Mouse (Mus musculus) forebrain, postnatal 0 days (tissue): ENCODE data around the gene Taf3. TPM values are rescaled to one million over a fixed set of nuclear protein-coding genes. Genes with fewer than 3 reads are reported as not detected.

Experiments
- ATAC-seq: fragments of 200-750 bp; cut with Nextera tagmentation; 2 replicates; pipeline ENCODE4 v1.8.0; 2017; ENCODE audit warnings: mild to moderate bottlenecking, moderate library complexity
- DNase-seq: peaks from one replicate; pipeline ENCODE4 v3.0.0-alpha.2; 2015
- H3K27ac ChIP-seq: fragments of 300-500 bp; sonication (generic); 2 replicates; pipeline ENCODE4 v1.5.1; 2014; ENCODE audit warnings: low read depth, mild to moderate bottlenecking, antibody characterized with exemption, low read length, moderate library complexity, mixed read lengths
- H3K27me3 ChIP-seq: fragments of 300-500 bp; sonication (generic); 2 replicates; pipeline ENCODE4 v1.6.1; 2014; ENCODE audit warnings: mild to moderate bottlenecking, low read length, mixed read lengths; ENCODE audit not compliant: insufficient read depth
- H3K36me3 ChIP-seq: fragments of 300-500 bp; sonication (generic); 2 replicates; pipeline ENCODE4 v1.6.1; 2014; ENCODE audit warnings: mild to moderate bottlenecking, moderate library complexity; ENCODE audit not compliant: insufficient read depth
- H3K4me1 ChIP-seq: fragments of 300-500 bp; sonication (generic); 2 replicates; pipeline ENCODE4 v1.6.1; 2014; ENCODE audit warnings: antibody characterized with exemption; ENCODE audit not compliant: insufficient read depth
- H3K4me2 ChIP-seq: fragments of 300-500 bp; sonication (generic); 2 replicates; pipeline ENCODE4 v1.6.1; 2014; ENCODE audit warnings: low read depth, mild to moderate bottlenecking, moderate library complexity
- H3K4me3 ChIP-seq: fragments of 300-500 bp; sonication (generic); 2 replicates; pipeline ENCODE4 v1.5.1; 2014; ENCODE audit warnings: low read depth, low read length, mixed read lengths
- H3K9ac ChIP-seq: fragments of 300-500 bp; sonication (generic); 2 replicates; pipeline ENCODE4 v1.6.1; 2014; ENCODE audit warnings: mild to moderate bottlenecking
- H3K9me3 ChIP-seq: fragments of 300-500 bp; sonication (generic); 2 replicates; pipeline ENCODE4 v1.6.1; 2016; ENCODE audit warnings: low read length
- CTCF ChIP-seq: sonication (generic); IDR thresholded peaks from 2 replicates; pipeline ENCODE4 v1.5.1; 2016; ENCODE audit warnings: antibody characterized with exemption, control low read depth, low read depth
- WGBS: fragments of 180-500 bp; shearing (Covaris S2); extraction: QIAGEN DNeasy Blood & Tissue Kit; methylation state at CpG from one replicate; pipeline ENCODE4 v1.1.7; 2014; 5-methylcytosine and 5-hydroxymethylcytosine counted together
- polyA plus RNA-seq: library from polyadenylated mRNA; unstranded; fragments of >200 nt; fragmentation: Nextera tagmentation; extraction: Ambion mirVana; gene quantifications from 2 replicates; pipeline ENCODE4 v1.2.1, GENCODE M21; 2015
- total RNA-seq: library from RNA; depleted of rRNA; stranded (reverse); fragments of >200 nt; gene quantifications from 2 replicates; pipeline ENCODE4 v1.2.3, GENCODE M21; 2014

Taf3 gene
- total and polyA plus RNA-seq, 2 experiments from 2014 or later, result 3.5 to 9.6 TPM

DNA sequence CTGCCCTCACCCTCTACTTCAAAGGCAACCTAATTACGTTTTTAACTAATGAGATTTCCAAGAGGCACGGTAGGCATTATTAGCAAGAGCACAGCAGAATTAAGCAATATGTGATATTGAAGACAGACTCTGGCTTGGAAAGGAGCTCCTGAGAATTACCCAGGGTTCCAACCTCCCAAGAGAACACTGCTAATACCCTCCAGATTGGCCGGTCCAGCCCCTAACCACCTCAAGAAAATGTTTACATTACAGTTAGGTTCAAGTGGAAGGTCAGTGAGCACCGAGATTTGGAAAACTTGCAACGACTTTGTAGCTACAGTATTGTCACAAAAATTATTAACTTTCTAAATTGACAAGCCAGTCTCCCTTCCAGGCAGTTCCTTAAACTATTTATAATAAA lies 66.0 kb downstream of the Taf3 start:
- Histone ChIP-seq H3K4me2 (no peak overlapping the region), H3K9me3 (no peaks in the 10 kb centered on the region), H3K4me3 (no peak overlapping the region), H3K9ac (no peak overlapping the region), H3K4me1 (no peaks in the 10 kb centered on the region), H3K36me3 (no peaks in the 10 kb centered on the region), H3K27me3 (no peaks in the 10 kb centered on the region), H3K27ac (no peak overlapping the region)
- DNase-seq (no peak), ATAC-seq (no peak)
- WGBS, result 26% methylated on average over 5 of the region's 5 CpGs
- TF ChIP-seq CTCF, result no peak

DNA sequence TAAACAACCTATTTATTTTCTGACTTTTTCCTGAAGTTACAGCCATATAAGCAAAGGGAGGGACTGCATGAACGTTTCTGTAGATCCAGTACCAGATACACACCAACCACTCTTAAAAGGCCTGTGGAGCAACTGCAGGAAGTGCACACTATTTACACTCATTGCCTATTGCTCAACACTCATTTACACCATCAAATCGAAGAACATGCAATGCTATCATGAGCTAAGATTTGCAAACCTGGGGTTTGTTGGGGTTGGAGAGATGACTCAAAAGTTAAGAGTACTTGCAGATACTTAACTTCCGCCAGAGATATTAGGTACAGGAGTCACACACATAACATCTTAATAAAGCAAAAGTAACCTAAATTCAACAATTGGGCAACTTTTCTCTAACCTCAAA lies 76.5 kb downstream of the Taf3 start:
- no peaks in the 10 kb centered on the region for H3K36me3 ChIP-seq
- H3K27ac ChIP-seq, result no peak overlapping the region
- no peak overlapping the region for H3K4me3 ChIP-seq
- no peak overlapping the region for H3K4me2 ChIP-seq
- no peaks in the 10 kb centered on the region for H3K27me3 ChIP-seq
- H3K9me3 ChIP-seq, result no peaks in the 10 kb centered on the region
- H3K4me1 ChIP-seq, result no peaks in the 10 kb centered on the region
- DNase-seq (no peak), ATAC-seq (no peak)
- WGBS, result 89% methylated on average over 3 of the region's 3 CpGs
- H3K9ac ChIP-seq, result no peak overlapping the region
- no peak for TF ChIP-seq CTCF

DNA sequence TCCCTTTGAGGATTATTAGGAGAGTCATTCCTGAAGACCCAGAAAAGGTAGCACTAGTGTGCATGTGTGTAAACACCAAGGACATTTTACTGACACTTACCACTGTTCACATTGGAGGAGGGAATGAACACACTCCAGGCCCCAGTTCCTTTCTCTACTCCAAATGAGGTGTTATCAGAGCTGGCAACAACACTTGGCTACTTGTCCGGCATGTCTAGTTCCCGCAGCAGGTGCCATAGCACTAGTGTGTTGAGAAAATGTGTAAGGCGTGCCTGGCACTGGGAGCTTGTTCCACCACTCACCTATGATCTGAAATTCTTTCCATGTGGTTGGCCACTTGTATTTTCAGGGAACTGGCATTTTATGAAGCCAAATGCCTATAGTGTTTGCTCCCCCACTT lies 77.8 kb downstream of the Taf3 start:
- 82% methylated on average over 3 of the region's 3 CpGs for WGBS
- H3K4me1 ChIP-seq, result no peaks in the 10 kb centered on the region
- H3K27me3 ChIP-seq, result no peaks in the 10 kb centered on the region
- H3K9ac ChIP-seq, result no peak overlapping the region
- no peaks in the 10 kb centered on the region for H3K36me3 ChIP-seq
- ATAC-seq (no peak), DNase-seq (no peak)
- TF ChIP-seq CTCF, result no peak
- no peak overlapping the region for H3K4me2 ChIP-seq
- H3K9me3 ChIP-seq, result no peaks in the 10 kb centered on the region
- H3K27ac ChIP-seq, result no peak overlapping the region
- H3K4me3 ChIP-seq, result no peak overlapping the region

DNA sequence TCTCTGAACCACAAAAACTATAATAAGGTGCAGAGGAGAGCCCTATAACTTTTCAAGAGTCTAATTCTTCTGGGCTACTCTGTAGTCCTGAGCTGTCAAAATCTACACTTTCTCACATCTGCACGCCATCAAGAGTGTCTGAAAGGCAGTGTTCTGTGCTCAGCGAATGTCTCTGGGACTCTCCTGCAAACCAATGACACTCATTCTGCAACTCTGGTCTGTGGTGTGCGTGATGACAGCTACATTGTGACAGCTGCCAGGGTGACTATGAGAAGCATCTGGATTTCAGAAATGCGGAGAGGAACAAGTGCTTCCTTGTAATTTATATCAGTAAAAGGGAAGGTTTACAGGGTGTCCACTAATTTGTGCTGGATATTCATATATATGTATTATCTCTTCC lies 78.2 kb downstream of the Taf3 start:
- Histone ChIP-seq H3K27me3 (no peaks in the 10 kb centered on the region), H3K4me3 (no peak overlapping the region), H3K36me3 (no peaks in the 10 kb centered on the region), H3K4me1 (no peaks in the 10 kb centered on the region), H3K27ac (no peak overlapping the region), H3K9ac (no peak overlapping the region), H3K4me2 (no peak overlapping the region), H3K9me3 (no peaks in the 10 kb centered on the region)
- DNase-seq (no peak), ATAC-seq (no peak)
- no peak for TF ChIP-seq CTCF
- 87% methylated on average over 4 of the region's 4 CpGs for WGBS

DNA sequence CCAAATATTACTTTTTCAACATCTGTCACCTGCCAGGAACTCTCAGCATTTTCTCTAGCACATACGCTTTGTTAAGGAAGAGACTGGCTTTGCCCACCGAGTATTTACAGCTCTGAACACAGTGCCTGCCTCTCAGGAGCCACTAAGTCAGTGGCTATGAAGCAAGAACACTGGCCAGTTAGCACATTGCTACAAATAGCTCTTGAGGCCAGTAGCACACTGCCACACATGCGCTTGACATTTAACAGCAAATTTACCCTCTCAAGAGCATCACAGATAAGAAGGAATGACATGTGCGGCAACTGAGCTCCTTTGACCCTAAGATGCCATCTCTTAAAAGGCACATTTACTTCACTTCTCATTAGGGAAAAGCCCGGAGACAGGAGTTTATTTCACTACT lies 78.7 kb downstream of the Taf3 start:
- no peak overlapping the region for H3K4me3 ChIP-seq
- no peaks in the 10 kb centered on the region for H3K9me3 ChIP-seq
- no peaks in the 10 kb centered on the region for H3K4me1 ChIP-seq
- H3K27ac ChIP-seq, result no peak overlapping the region
- no peak for ATAC-seq
- no peak overlapping the region for H3K4me2 ChIP-seq
- no peaks in the 10 kb centered on the region for H3K36me3 ChIP-seq
- no peak for DNase-seq
- H3K27me3 ChIP-seq, result no peaks in the 10 kb centered on the region
- no peak for TF ChIP-seq CTCF
- WGBS, result 90% methylated on average over 5 of the region's 5 CpGs
- no peak overlapping the region for H3K9ac ChIP-seq

DNA sequence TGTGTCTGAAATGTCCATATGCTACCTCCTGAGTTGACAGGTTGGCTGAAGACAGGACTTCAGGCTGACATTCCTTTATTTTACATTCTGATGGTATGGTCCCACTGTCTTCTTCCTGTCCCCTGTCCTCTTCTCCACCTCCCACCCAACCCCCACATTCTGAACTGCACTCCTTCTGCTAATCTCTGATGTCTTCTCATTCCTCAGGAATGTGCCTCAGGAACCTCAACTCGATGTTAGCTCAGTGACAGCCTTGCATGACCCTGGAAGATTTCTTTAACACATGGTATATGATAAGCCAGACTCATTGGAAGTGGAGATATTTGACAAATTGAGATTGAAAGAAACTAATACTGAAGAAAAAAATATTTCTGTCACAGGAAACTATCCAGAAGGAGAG lies 81.8 kb downstream of the Taf3 start:
- H3K27ac ChIP-seq, result no peak overlapping the region
- H3K9ac ChIP-seq, result no peak overlapping the region
- TF ChIP-seq CTCF, result no peak
- DNase-seq (no peak), ATAC-seq (no peak)
- H3K4me1 ChIP-seq, result no peaks in the 10 kb centered on the region
- no peaks in the 10 kb centered on the region for H3K36me3 ChIP-seq
- H3K4me3 ChIP-seq, result no peak overlapping the region
- H3K9me3 ChIP-seq, result no peaks in the 10 kb centered on the region
- no peak overlapping the region for H3K4me2 ChIP-seq
- WGBS, result 85% methylated on average over 1 of the region's 1 CpGs
- no peaks in the 10 kb centered on the region for H3K27me3 ChIP-seq

DNA sequence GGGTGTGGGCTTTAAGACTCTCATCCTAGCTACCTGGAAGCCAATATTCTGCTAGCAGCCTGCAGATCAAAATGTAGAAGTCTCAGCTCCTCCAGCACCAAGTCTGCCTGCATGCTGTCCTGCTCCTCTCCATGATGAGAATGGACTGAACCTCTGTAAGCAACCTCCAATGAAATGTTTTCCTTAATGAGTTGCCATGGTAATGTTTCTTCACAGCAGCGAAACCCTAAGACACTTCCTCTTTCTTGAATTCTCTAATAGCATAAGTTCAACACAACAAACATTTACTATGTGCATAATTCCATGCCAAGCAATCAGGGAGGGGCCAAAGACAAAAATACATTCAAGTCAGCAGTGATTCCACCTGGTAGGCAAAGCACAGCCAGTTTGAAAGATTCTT lies 82.8 kb downstream of the Taf3 start:
- H3K4me3 ChIP-seq, result no peak overlapping the region
- no peaks in the 10 kb centered on the region for H3K27me3 ChIP-seq
- ATAC-seq, result no peak
- no peaks in the 10 kb centered on the region for H3K4me1 ChIP-seq
- H3K9me3 ChIP-seq, result no peaks in the 10 kb centered on the region
- DNase-seq, result no peak
- H3K27ac ChIP-seq, result no peak overlapping the region
- H3K4me2 ChIP-seq, result no peak overlapping the region
- H3K9ac ChIP-seq, result no peak overlapping the region
- no peak for TF ChIP-seq CTCF
- H3K36me3 ChIP-seq, result no peaks in the 10 kb centered on the region
- 50% methylated on average over 1 of the region's 1 CpGs for WGBS

DNA sequence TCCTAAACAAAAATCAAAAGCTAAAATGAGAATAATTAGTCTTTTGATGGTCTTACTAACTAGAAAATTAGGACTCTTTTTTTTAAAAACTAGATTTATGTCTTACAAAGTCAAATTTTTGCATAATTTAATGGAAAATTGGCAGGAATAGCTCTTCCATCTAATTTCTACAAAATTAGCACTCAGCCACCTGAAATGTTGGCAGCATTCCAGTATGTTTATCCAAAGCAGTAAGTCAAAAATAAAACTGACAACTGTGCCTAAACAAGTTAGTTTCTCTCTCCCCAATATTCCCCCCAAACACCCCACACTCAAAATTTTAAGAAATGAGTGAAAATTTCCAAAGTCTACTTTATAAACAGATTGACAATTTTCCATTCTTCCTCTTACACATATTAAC lies 85.5 kb downstream of the Taf3 start:
- Histone ChIP-seq H3K27me3 (no peaks in the 10 kb centered on the region), H3K9ac (no peak overlapping the region), H3K4me3 (no peak overlapping the region), H3K4me1 (no peaks in the 10 kb centered on the region), H3K4me2 (no peak overlapping the region), H3K27ac (no peak overlapping the region), H3K9me3 (no peaks in the 10 kb centered on the region), H3K36me3 (no peaks in the 10 kb centered on the region)
- ATAC-seq (no peak), DNase-seq (no peak)
- no peak for TF ChIP-seq CTCF
